Comparison of ENCODE assay signal across 8 mouse cellular contexts in genomic region chr7:133805614-133806175, GRCm38 (mm10). TPM values are rescaled to one million over a fixed set of nuclear protein-coding genes. Genes with fewer than 3 reads are reported as not detected.
DNase-seq lines count a peak whose midpoint lies in the region; ATAC-seq and TF ChIP-seq lines count a peak whose summit lies in the region.

No protein-coding gene starts in this region.

- H3K9me3 ChIP-seq in kidney, postnatal 0 days (replicated peaks; ENCODE audit: low read length), result no peaks in the 10 kb centered on the region

- H3K79me2 ChIP-seq in heart, adult 2 months (replicated peaks; ENCODE audit: control insufficient read depth, insufficient read depth, low read length), result no peaks in the 10 kb centered on the region
- H3K79me2 ChIP-seq in liver, adult 2 months (ENCODE audit: control insufficient read depth, insufficient read depth, low read length), result no peaks in the 10 kb centered on the region

- intact Hi-C loops in heart, adult 2 months (cut with DNase I), result loop anchor here (2.0 to 10.0 kb wide), 3 partner anchors 543 to 1679 kb away; no protein-coding TSS in a partner anchor

- TF ChIP-seq POLR2A in cortical plate, adult 2 months (IDR thresholded peaks at IDR 0.05; ENCODE audit: extremely low read depth, insufficient read depth, low read length), result no peak
- no peak for TF ChIP-seq POLR2A in heart, adult 2 months (IDR thresholded peaks at IDR 0.05; ENCODE audit: insufficient read depth, low read depth, low read length)
- TF ChIP-seq POLR2A in liver, adult 2 months (IDR thresholded peaks at IDR 0.05; ENCODE audit: extremely low read depth, insufficient read depth, low read length), result no peak

- TF ChIP-seq EP300 in heart, adult 2 months (IDR thresholded peaks at IDR 0.05; ENCODE audit: insufficient read depth, low read depth, low read length), result 0 out of 2 replicates have a peak, but pooled peaks have one; percentile 30

- no peaks in the 10 kb centered on the region for H3K36me3 ChIP-seq in heart, adult 2 months (ENCODE audit: control insufficient read depth, insufficient read depth, low read length)
- H3K36me3 ChIP-seq in kidney, postnatal 0 days (ENCODE audit: insufficient read depth, low read length), result no peaks in the 10 kb centered on the region
- no peaks in the 10 kb centered on the region for H3K36me3 ChIP-seq in liver, adult 2 months (ENCODE audit: control insufficient read depth, insufficient read depth, low read length)

- no peaks in the 10 kb centered on the region for H3K27me3 ChIP-seq in heart, adult 2 months (ENCODE audit: control insufficient read depth, insufficient read depth, low read length)
- no peaks in the 10 kb centered on the region for H3K27me3 ChIP-seq in kidney, postnatal 0 days (ENCODE audit: insufficient read depth, low read length)
- H3K27me3 ChIP-seq in liver, adult 2 months (ENCODE audit: control insufficient read depth, insufficient read depth, low read length), result no peaks in the 10 kb centered on the region

- TF ChIP-seq CTCF in cortical plate, adult 2 months (IDR thresholded peaks at IDR 0.05; ENCODE audit: extremely low read depth, insufficient read depth, low read length), result peak; percentile 97
- TF ChIP-seq CTCF in heart, adult 2 months (IDR thresholded peaks at IDR 0.05), result peak; percentile 82
- TF ChIP-seq CTCF in kidney, postnatal 0 days (IDR thresholded peaks at IDR 0.05; ENCODE audit: low read depth), result peak; percentile 89
- TF ChIP-seq CTCF in liver, adult 2 months (IDR thresholded peaks at IDR 0.05; ENCODE audit: low read depth, low read length), result peak; percentile 97

- no peak overlapping the region for H3K9ac ChIP-seq in heart, adult 2 months (ENCODE audit: low read depth, low read length)
- H3K9ac ChIP-seq in kidney, postnatal 0 days (ENCODE audit: low read depth, low read length), result no peak overlapping the region
- no peak overlapping the region for H3K9ac ChIP-seq in liver, adult 2 months (ENCODE audit: low read depth, low read length)

- DNase-seq in urinary bladder, adult 18-20 months (ENCODE audit: low spot score in 2 of 2), result peak; percentile 41 to 63
- DNase-seq in urinary bladder, postnatal 10 days (ENCODE audit: low spot score), result no peak
- DNase-seq in heart, adult 2 months, result peak; percentile 28 to 56
- peak; percentile 85 for DNase-seq in kidney, postnatal 0 days (ENCODE audit: low spot score)
- DNase-seq in liver, adult 2 months (ENCODE audit: extremely low read depth, low read depth, low spot score), result peak; percentile 62
- DNase-seq in ovary, postnatal 36 days (ENCODE audit: low spot score), result peak; percentile 59
- peak; percentile 65 for DNase-seq in urinary bladder, postnatal 25 days (ENCODE audit: low spot score)

- WGBS in heart, adult 2 months, result 41% methylated on average over 7 of the region's 7 CpGs
- WGBS in kidney, postnatal 0 days, result 53% methylated on average over 7 of the region's 7 CpGs
- 59% methylated on average over 7 of the region's 7 CpGs for WGBS in liver, adult 2 months

- no peak overlapping the region for H3K4me3 ChIP-seq in cortical plate, adult 2 months (ENCODE audit: insufficient read depth, low read length)
- H3K4me3 ChIP-seq in heart, adult 2 months, result no peak overlapping the region
- H3K4me3 ChIP-seq in kidney, postnatal 0 days (replicated peaks; ENCODE audit: low read depth, low read length), result no peak overlapping the region
- H3K4me3 ChIP-seq in liver, adult 2 months (ENCODE audit: insufficient read depth, low read depth, low read length), result no peak overlapping the region

- no peaks in the 10 kb centered on the region for H3K4me1 ChIP-seq in cortical plate, adult 2 months (ENCODE audit: control insufficient read depth, insufficient read depth, low read length)
- H3K4me1 ChIP-seq in heart, adult 2 months (ENCODE audit: control insufficient read depth, insufficient read depth, low read length), result no peaks in the 10 kb centered on the region
- H3K4me1 ChIP-seq in kidney, postnatal 0 days (replicated peaks; ENCODE audit: insufficient read depth, low read length), result no peaks in the 10 kb centered on the region
- H3K4me1 ChIP-seq in liver, adult 2 months (ENCODE audit: control insufficient read depth, insufficient read depth, low read length), result no peaks in the 10 kb centered on the region

- no peak; the same call in 1 of the 2 replicates for ATAC-seq in kidney, postnatal 0 days (replicated peaks; ENCODE audit: low FRiP score, low read depth)

- no peak overlapping the region for H3K27ac ChIP-seq in cortical plate, adult 2 months (ENCODE audit: insufficient read depth, low read length)
- H3K27ac ChIP-seq in heart, adult 2 months, result no peak overlapping the region
- H3K27ac ChIP-seq in kidney, postnatal 0 days, result no peak overlapping the region
- H3K27ac ChIP-seq in liver, adult 2 months (replicated peaks; ENCODE audit: insufficient read depth, low read depth, low read length), result no peak overlapping the region

- no peak overlapping the region for H3K4me2 ChIP-seq in kidney, postnatal 0 days (ENCODE audit: low read length)

RNA-seq across cellular contexts. Expression of gene Dhx32, which starts 23.2 kb away (rescaled TPM):
- polyA plus RNA-seq in cortical plate, adult 2 months (2012; rRNA removed), result 26.5 and 28.1 TPM in 2 replicates
- total RNA-seq in heart, adult 2 months (2021), result 10 to 100 TPM; 41.5 to 47.4 TPM
- polyA plus RNA-seq in heart, adult 2 months (2012; rRNA removed), result 27.7 and 38.9 TPM in 2 replicates
- polyA plus RNA-seq in kidney, postnatal 0 days (2015; fragmentation: Nextera tagmentation; extraction: Ambion mirVana), result 19.9 and 22.1 TPM in 2 replicates
- 24.0 and 27.7 TPM in 2 replicates for total RNA-seq in liver, adult 2 months (2014; rRNA removed)
- 15.8 and 17.0 TPM in 2 replicates for polyA plus RNA-seq in liver, adult 2 months (2012; rRNA removed)

RNA-seq across cellular contexts. Expression of gene Fank1, which starts 29.0 kb away (rescaled TPM):
- polyA plus RNA-seq in cortical plate, adult 2 months (2012; rRNA removed), result 5.8 TPM in 2 replicates
- total RNA-seq in heart, adult 2 months (2021), result not detected
- 0.10 and 0.32 TPM in 2 replicates for polyA plus RNA-seq in heart, adult 2 months (2012; rRNA removed)
- 0.42 and 0.57 TPM in 2 replicates for polyA plus RNA-seq in kidney, postnatal 0 days (2015; fragmentation: Nextera tagmentation; extraction: Ambion mirVana)
- not detected in 2 replicates for total RNA-seq in liver, adult 2 months (2014; rRNA removed)
- not detected in 2 replicates for polyA plus RNA-seq in liver, adult 2 months (2012; rRNA removed)
